Mouse (Mus musculus): Measurements from ENCODE around the gene Tnc.

Gene Tnc

DNA sequence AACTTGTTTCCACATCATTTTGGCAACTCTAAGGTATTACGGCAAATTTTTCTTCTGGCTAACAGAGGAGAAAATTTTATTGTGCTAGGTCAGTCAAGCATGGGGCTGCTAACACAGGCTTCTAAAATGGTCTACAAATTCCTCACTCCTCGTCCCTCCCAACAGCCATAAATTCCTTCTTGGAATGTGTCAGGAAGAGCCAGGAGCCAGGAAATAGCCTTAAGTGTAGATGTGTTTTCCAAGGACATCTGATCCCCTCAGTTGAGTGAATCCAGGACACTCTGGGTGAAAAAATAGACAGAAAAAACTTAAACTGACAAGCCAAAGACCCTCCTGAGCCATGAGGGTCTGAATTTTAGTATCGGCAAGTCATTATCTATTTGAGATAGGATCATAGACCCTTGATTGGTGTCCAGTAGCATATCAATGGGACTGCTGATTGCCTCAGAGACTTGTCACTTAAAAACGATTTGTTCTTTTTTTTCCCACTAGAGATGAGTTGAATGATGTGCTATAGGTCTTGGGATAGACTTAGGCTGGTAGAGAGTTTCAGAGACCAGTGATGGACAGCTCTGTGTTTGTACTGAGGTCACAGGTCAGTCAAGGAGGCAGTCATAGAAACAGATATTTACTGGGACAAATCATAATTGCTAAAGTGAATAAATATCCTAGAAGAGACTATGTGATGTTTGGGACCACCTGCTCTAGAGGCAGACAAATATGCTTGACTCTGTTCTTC lies 22.6 kb downstream of the Tnc start:
- DNase-seq, result no peak

DNA sequence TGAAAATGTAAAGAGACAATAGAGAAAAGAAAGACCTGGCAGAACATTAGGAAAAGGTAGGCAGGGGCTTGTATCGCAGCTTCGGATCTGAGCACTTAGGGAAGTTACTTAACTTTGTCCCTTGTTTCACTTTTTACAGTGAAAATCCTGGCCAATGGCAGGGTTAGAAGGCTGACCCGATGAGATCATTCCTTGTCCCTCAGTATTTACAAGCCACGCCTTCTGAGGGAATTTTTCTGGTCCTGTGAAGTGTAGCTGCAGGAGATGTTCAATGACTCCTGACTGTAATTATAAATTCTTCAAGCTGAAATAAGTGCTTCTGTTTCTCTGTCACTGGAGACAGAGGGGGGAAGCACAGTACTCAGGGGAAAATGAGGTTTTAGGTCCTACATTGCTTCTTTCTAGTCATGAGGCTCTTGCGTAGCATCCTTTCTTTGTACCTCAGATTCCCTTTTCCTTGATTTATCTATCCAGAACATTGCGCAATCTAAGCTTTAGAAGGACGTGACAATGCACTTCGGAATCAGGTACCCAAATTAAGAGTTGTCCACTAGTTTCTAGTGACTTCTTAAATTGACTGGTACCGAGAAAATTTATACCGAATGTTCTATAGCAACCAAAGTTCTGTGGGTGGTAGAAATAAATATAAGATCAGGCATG lies 25.8 kb downstream of the Tnc start:
- no peak for DNase-seq

DNA sequence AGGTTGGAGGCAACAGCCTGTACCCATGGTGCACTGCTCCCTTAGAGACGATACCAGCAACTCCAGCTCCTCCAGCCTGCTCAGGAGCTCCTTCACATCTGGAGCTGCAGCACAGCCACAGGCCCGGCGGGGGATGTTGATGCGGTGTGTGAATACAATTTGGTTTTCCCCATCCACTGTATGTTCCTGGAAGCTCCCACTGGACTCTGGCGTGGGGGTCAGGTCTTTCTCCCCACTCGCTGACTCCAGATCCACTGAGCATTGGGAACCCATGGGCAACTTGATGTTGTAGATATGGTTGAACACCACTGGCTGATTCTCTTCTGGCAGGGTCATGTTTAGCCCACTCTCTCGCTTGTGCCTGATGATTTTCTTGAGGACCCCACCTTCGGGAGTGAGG lies 26.7 kb downstream of the Tnc start:
- no peak for DNase-seq

DNA sequence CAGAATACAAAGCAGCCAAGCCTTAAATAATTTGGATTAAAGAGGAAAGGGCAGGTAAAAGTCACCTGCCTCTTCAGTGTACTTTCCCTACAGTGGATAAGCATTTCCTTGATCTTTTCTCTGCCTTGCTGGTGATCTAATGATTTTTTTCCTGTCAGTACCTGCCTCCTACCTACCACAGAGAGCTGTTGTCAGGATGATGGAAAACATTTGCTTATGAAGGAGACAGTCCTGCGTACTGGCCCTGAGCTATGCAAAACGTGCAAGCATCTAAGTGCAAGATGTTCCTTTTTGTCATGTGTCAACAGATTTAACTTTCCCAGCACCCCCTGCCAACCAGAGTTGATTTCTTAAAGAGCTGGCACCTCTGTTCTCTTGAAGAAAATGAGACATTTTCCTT lies 35.5 kb downstream of the Tnc start:
- no peak for DNase-seq

DNA sequence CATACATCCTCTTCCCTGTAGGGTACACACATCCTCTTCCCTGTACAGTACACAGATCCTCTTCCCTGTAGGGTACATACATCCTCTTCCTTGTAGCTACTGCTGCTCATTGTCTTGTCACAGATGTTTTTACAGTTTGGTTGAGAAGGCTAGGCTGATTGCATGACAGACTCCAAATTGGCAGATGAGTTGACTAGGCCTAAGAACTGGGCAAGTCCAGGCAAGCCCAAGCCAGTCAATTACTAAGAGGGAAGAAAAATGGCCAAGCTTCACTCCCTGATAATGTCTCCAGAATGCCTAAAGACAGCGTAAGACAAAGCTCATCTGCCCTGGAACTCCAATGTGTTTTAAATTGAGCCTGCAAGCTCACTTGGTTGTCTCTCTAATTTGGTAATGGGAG lies 36.9 kb downstream of the Tnc start:
- DNase-seq, result no peak

GRCm38 (mm10) chr4:64005198-64005597 lies 41.6 kb downstream of the Tnc start:
- no peak for DNase-seq

GRCm38 (mm10) chr4:64003677-64004076 lies 43.1 kb downstream of the Tnc start:
- no peak for DNase-seq

- no peak for DNase-seq
Observed at GRCm38 (mm10) chr4:64002168-64002567, 44.6 kb downstream of the Tnc start.

- DNase-seq, result no peak
Observed at GRCm38 (mm10) chr4:64000788-64001187, 46.0 kb downstream of the Tnc start.

DNA sequence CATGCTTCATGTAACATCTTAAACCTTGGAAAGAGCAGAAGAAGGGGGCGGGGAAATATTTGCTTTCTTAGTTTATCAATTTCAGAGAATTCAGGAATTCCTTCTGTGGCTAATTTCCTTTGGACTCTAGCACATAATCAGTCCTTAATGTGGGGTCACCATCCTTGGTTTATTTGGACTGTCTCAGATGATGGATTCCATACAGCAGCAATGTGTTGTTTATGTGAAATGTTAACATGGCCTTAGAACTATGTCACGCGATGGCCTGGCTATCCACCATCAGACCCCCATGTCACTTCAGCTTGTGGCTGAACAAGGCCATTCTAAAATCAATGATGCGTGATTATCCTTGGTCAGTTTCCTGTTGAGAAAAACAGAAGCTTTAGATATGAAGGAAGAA lies 46.5 kb downstream of the Tnc start:
- no peak for DNase-seq

GRCm38 (mm10) chr4:63993462-63994113 lies 53.2 kb downstream of the Tnc start:
- no peak for DNase-seq

- DNase-seq, result no peak
Observed at GRCm38 (mm10) chr4:63990216-63990615, 56.6 kb downstream of the Tnc start.

- DNase-seq, result no peak
Observed at GRCm38 (mm10) chr4:63988090-63988489, 58.7 kb downstream of the Tnc start.

- no peak for DNase-seq
Observed at GRCm38 (mm10) chr4:63986576-63986975, 60.2 kb downstream of the Tnc start.

DNA sequence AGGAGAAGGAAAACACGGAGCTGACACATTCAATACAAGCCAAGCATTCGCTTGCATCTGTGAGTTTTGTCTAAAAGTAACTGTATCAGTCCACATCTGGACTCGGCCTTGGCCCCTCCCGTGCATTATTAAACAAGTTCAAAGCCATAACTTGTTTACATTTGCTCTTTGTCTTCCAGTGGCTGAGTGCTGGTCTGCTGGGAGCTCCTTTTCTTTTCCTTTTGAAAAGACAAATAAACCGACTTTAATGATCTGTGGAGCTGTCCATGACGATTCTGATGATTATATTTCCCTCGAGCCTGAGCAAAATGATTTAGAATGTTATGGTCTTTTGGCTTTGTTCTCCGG lies 63.7 kb downstream of the Tnc start:
- DNase-seq, result no peak

GRCm38 (mm10) chr4:63982425-63983097 lies 64.3 kb downstream of the Tnc start:
- DNase-seq, result peak in 1 of 2 experiments; percentile 24

- no peak for DNase-seq
Observed at GRCm38 (mm10) chr4:63980211-63980794, 66.5 kb downstream of the Tnc start.

- DNase-seq, result no peak
Observed at GRCm38 (mm10) chr4:63979635-63980034, 67.2 kb downstream of the Tnc start.

DNA sequence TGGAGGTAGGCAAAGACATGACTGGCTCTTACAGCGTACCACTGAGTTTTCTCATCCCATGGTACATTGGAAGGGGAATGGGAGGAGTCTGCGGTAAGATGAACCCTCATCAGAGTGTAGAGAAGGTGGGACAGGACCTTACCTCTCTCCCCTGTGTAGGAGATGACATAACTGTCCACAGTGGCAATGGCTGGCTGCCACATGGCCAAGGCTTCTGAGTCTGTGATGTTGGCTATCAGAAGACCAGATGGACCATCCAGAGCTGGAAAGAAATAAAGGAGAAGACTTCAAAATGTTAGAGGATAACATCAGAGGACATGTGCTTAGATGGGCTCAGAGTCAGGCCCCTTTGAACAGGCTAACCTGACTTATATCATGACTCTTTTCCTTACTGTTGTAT lies 74.3 kb downstream of the Tnc start:
- DNase-seq, result no peak

GRCm38 (mm10) chr4:63971762-63972161 lies 75.1 kb downstream of the Tnc start:
- DNase-seq, result no peak

DNA sequence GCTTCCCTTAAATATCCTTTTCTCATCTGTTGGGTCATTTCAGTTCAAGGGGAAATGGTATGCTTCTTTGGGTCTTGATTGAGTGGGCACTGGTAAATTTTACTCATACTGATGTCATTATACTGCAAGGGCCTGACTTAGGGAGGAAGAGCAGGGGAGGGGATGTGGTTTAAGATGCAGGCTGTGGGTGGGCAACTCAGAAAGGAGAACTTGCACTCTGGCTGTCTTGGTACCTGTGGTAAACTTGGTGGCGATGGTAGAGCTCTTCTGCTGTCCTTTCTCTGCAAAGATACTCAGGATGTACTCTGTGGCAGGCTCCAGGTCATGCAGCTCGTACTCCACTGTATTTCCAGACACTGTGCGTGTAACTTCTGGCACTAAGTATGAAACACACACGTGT lies 75.9 kb downstream of the Tnc start:
- DNase-seq, result no peak

DNA sequence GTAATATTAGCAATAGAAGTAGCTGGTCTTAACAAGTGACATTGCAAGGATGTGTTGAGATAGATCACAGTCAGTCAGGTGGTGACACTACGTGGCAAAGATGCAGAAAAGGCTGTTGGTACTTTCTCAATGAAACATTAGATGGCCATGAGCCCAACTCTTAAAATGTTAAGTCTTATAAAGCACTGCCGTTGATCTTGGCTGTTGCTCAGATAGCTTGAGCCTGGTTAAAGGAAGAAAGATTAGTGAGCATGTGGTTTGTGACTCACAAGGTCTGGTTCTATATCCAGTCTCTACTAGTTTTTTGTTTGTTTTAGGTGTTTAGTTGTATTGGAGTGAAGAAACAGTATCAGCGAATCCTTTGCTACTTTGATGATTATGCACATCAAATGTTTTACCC lies 76.9 kb downstream of the Tnc start:
- DNase-seq, result no peak

DNA sequence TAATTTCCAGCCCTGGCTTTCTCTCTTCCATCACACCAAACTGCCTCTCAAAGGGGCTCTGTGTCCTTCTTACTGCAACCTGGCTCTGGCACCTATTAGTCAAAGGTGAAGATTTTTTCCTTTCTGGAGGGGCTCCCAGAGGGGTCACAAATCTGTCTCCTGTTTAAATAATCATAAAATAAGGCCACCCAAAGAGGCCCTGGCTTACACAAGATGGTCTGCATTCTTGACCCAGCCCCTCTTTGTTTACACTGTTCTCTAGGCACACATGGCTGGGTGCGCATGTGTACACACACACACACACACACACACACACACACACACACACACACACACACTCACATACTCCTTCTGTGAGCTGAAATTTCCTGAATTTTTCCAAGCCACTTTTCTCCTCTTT lies 83.4 kb downstream of the Tnc start:
- no peak for DNase-seq
